Mouse (Mus musculus) cerebral cortex, adult 2 months (tissue): Measurements from ENCODE around the gene Ankrd11.

Experiments used
- WGBS: fragments of 180-500 bp; shearing (Covaris S2); methylation state at CpG from one replicate; pipeline ENCODE4 v1.1.7; 2018; 5-methylcytosine and 5-hydroxymethylcytosine counted together

The Ankrd11 gene

GRCm38 (mm10) chr8:122924091-122924490 lies 118.0 kb downstream of the Ankrd11 start:
- WGBS, result 56% methylated on average over 6 of the region's 6 CpGs

GRCm38 (mm10) chr8:122923431-122924090 lies 118.5 kb downstream of the Ankrd11 start:
- 41% methylated on average over 7 of the region's 7 CpGs for WGBS

GRCm38 (mm10) chr8:122922945-122923344 lies 119.1 kb downstream of the Ankrd11 start:
- WGBS, result 78% methylated on average over 3 of the region's 3 CpGs

GRCm38 (mm10) chr8:122920890-122921289 lies 121.2 kb downstream of the Ankrd11 start:
- 69% methylated on average over 7 of the region's 7 CpGs for WGBS

GRCm38 (mm10) chr8:122918438-122919107 lies 123.5 kb downstream of the Ankrd11 start:
- WGBS, result 51% methylated on average over 7 of the region's 7 CpGs

- WGBS, result 30% methylated on average over 11 of the region's 11 CpGs
These were observed 124.3 kb downstream of the Ankrd11 start for GRCm38 (mm10) chr8:122917531-122918392.

- 58% methylated on average over 3 of the region's 3 CpGs for WGBS
These were observed 125.3 kb downstream of the Ankrd11 start for GRCm38 (mm10) chr8:122916766-122917165.

GRCm38 (mm10) chr8:122912871-122913270 lies 129.2 kb downstream of the Ankrd11 start:
- 58% methylated on average over 4 of the region's 4 CpGs for WGBS

- WGBS, result 69% methylated on average over 3 of the region's 3 CpGs
These were observed 129.9 kb downstream of the Ankrd11 start for GRCm38 (mm10) chr8:122912150-122912549.

- WGBS, result 6% methylated on average over 6 of the region's 6 CpGs
These were observed 135.5 kb downstream of the Ankrd11 start for GRCm38 (mm10) chr8:122906463-122907021.

- 69% methylated on average over 4 of the region's 4 CpGs for WGBS
These were observed 136.7 kb downstream of the Ankrd11 start for GRCm38 (mm10) chr8:122905346-122905745.

- 88% methylated on average over 11 of the region's 11 CpGs for WGBS
These were observed 137.6 kb downstream of the Ankrd11 start for GRCm38 (mm10) chr8:122904496-122904895.

GRCm38 (mm10) chr8:122903002-122903401 lies 139.1 kb downstream of the Ankrd11 start:
- WGBS, result 67% methylated on average over 5 of the region's 5 CpGs

- 60% methylated on average over 3 of the region's 3 CpGs for WGBS
These were observed 139.5 kb downstream of the Ankrd11 start for GRCm38 (mm10) chr8:122902581-122902980.

GRCm38 (mm10) chr8:122901892-122902515 lies 140.1 kb downstream of the Ankrd11 start:
- 54% methylated on average over 8 of the region's 8 CpGs for WGBS

- WGBS, result 39% methylated on average over 7 of the region's 7 CpGs
These were observed 140.6 kb downstream of the Ankrd11 start for GRCm38 (mm10) chr8:122901476-122901875.

GRCm38 (mm10) chr8:122899085-122899484 lies 143.0 kb downstream of the Ankrd11 start:
- WGBS, result 63% methylated on average over 5 of the region's 5 CpGs

GRCm38 (mm10) chr8:122898473-122898872 lies 143.6 kb downstream of the Ankrd11 start:
- WGBS, result 91% methylated on average over 12 of the region's 12 CpGs

GRCm38 (mm10) chr8:122898018-122898417 lies 144.1 kb downstream of the Ankrd11 start:
- 86% methylated on average over 4 of the region's 4 CpGs for WGBS

- WGBS, result 60% methylated on average over 8 of the region's 8 CpGs
These were observed 144.9 kb downstream of the Ankrd11 start for GRCm38 (mm10) chr8:122897200-122897599.

GRCm38 (mm10) chr8:122896317-122896716 lies 145.8 kb downstream of the Ankrd11 start:
- 80% methylated on average over 11 of the region's 11 CpGs for whole genome bisulfite sequencing

- 86% methylated on average over 12 of the region's 12 CpGs for WGBS
These were observed 148.6 kb downstream of the Ankrd11 start for GRCm38 (mm10) chr8:122893451-122893850.
